8 mouse cellular contexts compared by ENCODE assay signal in the genomic region with DNA sequence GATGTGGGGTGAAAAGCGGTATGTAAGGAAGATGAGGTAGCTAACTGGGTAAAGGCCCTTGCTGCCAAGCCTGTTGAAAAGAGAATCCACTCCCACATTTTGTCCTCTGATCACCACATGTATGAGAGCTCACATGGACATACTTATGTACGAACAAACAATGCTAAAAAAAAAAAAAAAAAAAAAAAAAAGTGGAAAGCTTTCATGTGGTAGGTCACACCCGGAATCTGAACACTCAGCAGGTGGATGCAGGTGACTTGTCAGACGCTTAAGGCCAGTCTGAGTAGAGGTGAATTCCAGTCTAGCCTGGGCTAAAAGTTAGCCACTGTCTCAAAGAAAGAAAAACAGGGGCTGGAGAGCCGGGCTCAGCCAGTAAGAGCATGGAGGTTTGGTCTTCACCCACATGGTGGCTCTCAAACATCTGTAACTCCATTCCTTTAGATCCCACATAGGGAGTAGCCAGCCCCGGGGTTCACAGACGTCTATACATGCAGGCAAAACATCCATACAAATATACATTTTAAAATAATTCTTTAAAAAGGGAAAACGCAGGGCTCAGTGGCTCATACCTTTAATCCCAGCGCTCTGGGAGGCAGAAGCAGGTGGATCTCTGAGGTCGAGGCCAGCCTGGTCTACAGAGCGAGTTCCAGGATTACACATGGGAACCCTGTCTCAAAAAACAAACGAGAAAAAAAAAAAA. TPM values are rescaled to one million over a fixed set of nuclear protein-coding genes. Genes with fewer than 3 reads are reported as not detected.
A peak's percentile ranks its signal among the peaks of the same experiment; 100 is the strongest.
DNase-seq lines count a peak whose midpoint lies in the region; ATAC-seq and TF ChIP-seq lines count a peak whose summit lies in the region.

No protein-coding gene starts in this region.

- 42% methylated on average over 12 of the region's 12 CpGs for WGBS in heart, embryonic 11.5 days (ENCODE audit: insufficient replicate concordance)
- 41% methylated on average over 12 of the region's 12 CpGs for WGBS in forebrain, embryonic 14.5 days
- WGBS in liver, embryonic 14.5 days (ENCODE audit: insufficient replicate concordance) = 36% methylated on average over 12 of the region's 12 CpGs

- peaks cover 3% of the 10 kb centered on the region for H3K4me1 ChIP-seq in heart, embryonic 11.5 days (ENCODE audit: control insufficient read depth, insufficient read depth, low read length)
- H3K4me1 ChIP-seq in CH12.LX (ENCODE audit: control insufficient read depth in 1 of 2, insufficient read depth in 2 of 2) = peaks cover 22 to 46% of the 10 kb centered on the region in 2 experiments
- H3K4me1 ChIP-seq in forebrain, embryonic 14.5 days (ENCODE audit: control insufficient read depth, insufficient read depth, low read length) = no peaks in the 10 kb centered on the region
- H3K4me1 ChIP-seq in liver, embryonic 14.5 days (replicated peaks; ENCODE audit: control insufficient read depth in 2 of 2, insufficient read depth in 2 of 2, low read length in 1 of 2) = peaks cover 0 to 7% of the 10 kb centered on the region in 2 experiments; a peak in 2 of 4 replicates

- TF ChIP-seq EP300 in CH12.LX (IDR thresholded peaks at IDR 0.05; ENCODE audit: low read length) = no peak
- no peak for TF ChIP-seq EP300 in liver, embryonic 14.5 days (IDR thresholded peaks at IDR 0.05; ENCODE audit: low read depth)

- TF ChIP-seq POLR2A in CH12.LX (IDR thresholded peaks at IDR 0.05; ENCODE audit: low read depth, low read length) = no peak

- ATAC-seq in heart, embryonic 11.5 days (replicated peaks; ENCODE audit: insufficient number of reproducible peaks, low FRiP score, low TSS enrichment) = no peak
- peak; percentile 19; the same call in 1 of the 2 replicates for ATAC-seq in forebrain, embryonic 14.5 days
- ATAC-seq in liver, embryonic 14.5 days (ENCODE audit: insufficient read depth) = no peak
- ATAC-seq in granulocyte monocyte progenitor cell, adult 5-6 weeks (replicated peaks; ENCODE audit: poor library complexity, severe bottlenecking) = no peak

- no peaks in the 10 kb centered on the region for H3K9me3 ChIP-seq in heart, embryonic 11.5 days (replicated peaks; ENCODE audit: control insufficient read depth, low read length)
- no peaks in the 10 kb centered on the region for H3K9me3 ChIP-seq in CH12.LX (replicated peaks; ENCODE audit: low read length)
- H3K9me3 ChIP-seq in forebrain, embryonic 14.5 days (replicated peaks; ENCODE audit: control insufficient read depth, low read length) = no peaks in the 10 kb centered on the region
- no peaks in the 10 kb centered on the region for H3K9me3 ChIP-seq in liver, embryonic 14.5 days (ENCODE audit: control insufficient read depth, low read length)

- no peak for DNase-seq in heart, adult 9 months (ENCODE audit: low spot score in 2 of 2)
- DNase-seq in CH12.LX (ENCODE audit: extremely low read depth) = no peak
- DNase-seq in forebrain, embryonic 14.5 days (ENCODE audit: low spot score) = no peak
- no peak for DNase-seq in liver, embryonic 14.5 days (ENCODE audit: low read depth in 3 of 3, low spot score in 3 of 3)
- no peak for DNase-seq in urinary bladder, postnatal 14 days (ENCODE audit: low spot score)
- DNase-seq in gastrocnemius, adult 8-10 months (ENCODE audit: low spot score in 2 of 2) = no peak

- H3K36me3 ChIP-seq in heart, embryonic 11.5 days (ENCODE audit: control insufficient read depth, insufficient read depth, low read length) = no peaks in the 10 kb centered on the region
- H3K36me3 ChIP-seq in CH12.LX (replicated peaks in 1 of 2; ENCODE audit: control insufficient read depth in 1 of 2, insufficient read depth in 1 of 2, low read length in 1 of 2) = peaks cover 8 to 25% of the 10 kb centered on the region in 2 experiments
- no peaks in the 10 kb centered on the region for H3K36me3 ChIP-seq in forebrain, embryonic 14.5 days (ENCODE audit: control insufficient read depth, insufficient read depth, low read length)
- no peaks in the 10 kb centered on the region for H3K36me3 ChIP-seq in liver, embryonic 14.5 days (replicated peaks; ENCODE audit: control insufficient read depth, insufficient read depth, low read depth)

- TF ChIP-seq RAD21 in CH12.LX (IDR thresholded peaks at IDR 0.05; ENCODE audit: low read depth, low read length) = no peak

- in situ Hi-C loops in CH12.LX (cut with MboI; ENCODE audit: low pct_ligation_motif_present, low pct_unique_long_range_greater_than_20kb, low sequenced_read_pairs) = no loop called here

- dilution Hi-C loops in CH12.LX (cut with MboI; ENCODE audit: extremely low pct_ligation_motif_present, extremely low pct_unique_long_range_greater_than_20kb, low sequenced_read_pairs) = no loop called here

- peak overlapping the region; percentile 66; the same call in 1 of the 2 replicates for H3K4me3 ChIP-seq in heart, embryonic 11.5 days (ENCODE audit: low read depth, low read length)
- peak overlapping the region; percentile 65 to 100 (median 99) for H3K4me3 ChIP-seq in CH12.LX (replicated peaks in 1 of 3; ENCODE audit: low read depth in 2 of 3, low read length in 2 of 3, poor library complexity in 1 of 3)
- H3K4me3 ChIP-seq in forebrain, embryonic 14.5 days (ENCODE audit: low read depth, low read length) = peak overlapping the region; percentile 57; the same call in 1 of the 2 replicates
- H3K4me3 ChIP-seq in liver, embryonic 14.5 days (ENCODE audit: insufficient read depth in 1 of 2, low read depth in 2 of 2, low read length in 2 of 2) = peak overlapping the region; percentile 18 to 54; a peak in 3 of 4 replicates

- H3K9ac ChIP-seq in heart, embryonic 11.5 days (ENCODE audit: low read depth, low read length) = no peak overlapping the region
- peak overlapping the region; percentile 91; the same call in 1 of the 2 replicates for H3K9ac ChIP-seq in CH12.LX (ENCODE audit: insufficient read depth, low read depth)
- no peak overlapping the region for H3K9ac ChIP-seq in forebrain, embryonic 14.5 days (ENCODE audit: low read length)
- H3K9ac ChIP-seq in liver, embryonic 14.5 days (replicated peaks) = peak overlapping the region; percentile 28; the same call in 1 of the 2 replicates

- peak overlapping the region; percentile 92 for H3K4me2 ChIP-seq in heart, embryonic 11.5 days
- H3K4me2 ChIP-seq in CH12.LX (ENCODE audit: insufficient read depth, low read depth, poor library complexity, severe bottlenecking) = peak overlapping the region; percentile 76
- peak overlapping the region; percentile 90 for H3K4me2 ChIP-seq in forebrain, embryonic 14.5 days (ENCODE audit: low read length)
- peak overlapping the region; percentile 71 for H3K4me2 ChIP-seq in liver, embryonic 14.5 days (ENCODE audit: low read depth)

- H3K27ac ChIP-seq in heart, embryonic 11.5 days (ENCODE audit: low read depth, low read length) = no peak overlapping the region
- no peak overlapping the region for H3K27ac ChIP-seq in CH12.LX (ENCODE audit: insufficient read depth, low read depth)
- H3K27ac ChIP-seq in forebrain, embryonic 14.5 days (ENCODE audit: low read depth, low read length) = no peak overlapping the region
- H3K27ac ChIP-seq in liver, embryonic 14.5 days = no peak overlapping the region

- TF ChIP-seq CTCF in CH12.LX (conservative IDR thresholded peaks at IDR 0.05 in 1 of 2, IDR thresholded peaks at IDR 0.05 in 1 of 2; ENCODE audit: low read depth in 2 of 2, low read length in 2 of 2) = no peak
- TF ChIP-seq CTCF in liver, embryonic 14.5 days (IDR thresholded peaks at IDR 0.05; ENCODE audit: low read depth) = no peak

- peaks cover 3% of the 10 kb centered on the region; the same call in 1 of the 2 replicates for H3K27me3 ChIP-seq in heart, embryonic 11.5 days (ENCODE audit: control insufficient read depth, insufficient read depth, low read length)
- H3K27me3 ChIP-seq in CH12.LX (replicated peaks) = peaks cover 6% of the 10 kb centered on the region
- H3K27me3 ChIP-seq in forebrain, embryonic 14.5 days (replicated peaks; ENCODE audit: control insufficient read depth, insufficient read depth, low read length) = 0 out of 2 replicates have a peak, but pooled peaks cover 2% of the 10 kb centered on the region
- no peaks in the 10 kb centered on the region for H3K27me3 ChIP-seq in liver, embryonic 14.5 days (ENCODE audit: control insufficient read depth, insufficient read depth, low read length)

- no peaks in the 10 kb centered on the region for H3K79me2 ChIP-seq in CH12.LX (replicated peaks; ENCODE audit: control insufficient read depth, extremely low read depth, insufficient read depth, poor library complexity, severe bottlenecking)

RNA-seq across cellular contexts. Expression of a gene that starts 5.8 kb away (rescaled TPM):
- 18.2 and 18.6 TPM in 2 replicates for polyA plus RNA-seq in heart, embryonic 11.5 days (2014; fragmentation: Nextera tagmentation; extraction: Ambion mirVana)
- total RNA-seq in CH12.LX (2012; rRNA removed) = 54.4 and 70.4 TPM in 2 replicates
- total RNA-seq in CH12.LX (2014; rRNA removed) = 44.8 and 45.3 TPM in 2 replicates
- polyA plus RNA-seq in CH12.LX (2012; ENCODE audit: insufficient read length, low read depth) = 60.1 and 61.0 TPM in 2 replicates
- polyA plus RNA-seq in forebrain, embryonic 14.5 days (2014; fragmentation: Nextera tagmentation; extraction: Ambion mirVana) = 36.9 and 38.2 TPM in 2 replicates
- polyA plus RNA-seq in liver, embryonic 14.5 days (2012; rRNA removed) = 26.1 and 30.4 TPM in 2 replicates
- 39.8 and 47.3 TPM in 2 replicates for polyA plus RNA-seq in liver, embryonic 14.5 days (2014; fragmentation: Nextera tagmentation; extraction: Ambion mirVana)
- total RNA-seq in gastrocnemius, adult 8-10 months (2022) = 10 to 100 TPM in 3 of 4 experiments, 1 to 10 TPM in 1; 8.4 to 16.5 (median 11.7) TPM
- 34.6 and 40.6 TPM in 2 replicates for total RNA-seq in granulocyte monocyte progenitor cell, adult 5-6 weeks (2014; fragmentation: Nextera tagmentation)
- total RNA-seq in granulocyte monocyte progenitor cell, adult 5-6 weeks (2017) = 17.5 and 19.6 TPM in 2 replicates

RNA-seq across cellular contexts. Expression of a gene that starts 5.9 kb away (rescaled TPM):
- polyA plus RNA-seq in heart, embryonic 11.5 days (2014; fragmentation: Nextera tagmentation; extraction: Ambion mirVana) = 21.0 and 22.1 TPM in 2 replicates
- total RNA-seq in CH12.LX (2012; rRNA removed) = 42.3 and 50.2 TPM in 2 replicates
- total RNA-seq in CH12.LX (2014; rRNA removed) = 57.1 and 58.3 TPM in 2 replicates
- 63.2 and 73.6 TPM in 2 replicates for polyA plus RNA-seq in CH12.LX (2012; ENCODE audit: insufficient read length, low read depth)
- polyA plus RNA-seq in forebrain, embryonic 14.5 days (2014; fragmentation: Nextera tagmentation; extraction: Ambion mirVana) = 50.7 and 51.2 TPM in 2 replicates
- 8.6 and 15.8 TPM in 2 replicates for polyA plus RNA-seq in liver, embryonic 14.5 days (2012; rRNA removed)
- 14.7 and 16.1 TPM in 2 replicates for polyA plus RNA-seq in liver, embryonic 14.5 days (2014; fragmentation: Nextera tagmentation; extraction: Ambion mirVana)
- 10 to 100 TPM; 18.0 to 22.5 (median 20.7) TPM for total RNA-seq in gastrocnemius, adult 8-10 months (2022)
- 31.2 and 52.0 TPM in 2 replicates for total RNA-seq in granulocyte monocyte progenitor cell, adult 5-6 weeks (2014; fragmentation: Nextera tagmentation)
- total RNA-seq in granulocyte monocyte progenitor cell, adult 5-6 weeks (2017) = 40.7 and 67.6 TPM in 2 replicates

RNA-seq across cellular contexts. Expression of a gene that starts 20.4 kb away (rescaled TPM):
- 50.2 and 62.8 TPM in 2 replicates for polyA plus RNA-seq in heart, embryonic 11.5 days (2014; fragmentation: Nextera tagmentation; extraction: Ambion mirVana)
- total RNA-seq in CH12.LX (2012; rRNA removed) (180 and 187 TPM in 2 replicates), CH12.LX (2014; rRNA removed) (72.4 and 73.4 TPM in 2 replicates)
- polyA plus RNA-seq in CH12.LX (2012; ENCODE audit: insufficient read length, low read depth) = 200 and 210 TPM in 2 replicates
- polyA plus RNA-seq in forebrain, embryonic 14.5 days (2014; fragmentation: Nextera tagmentation; extraction: Ambion mirVana) = 20.7 and 21.4 TPM in 2 replicates
- polyA plus RNA-seq in liver, embryonic 14.5 days (2012; rRNA removed) = 15.5 and 18.7 TPM in 2 replicates
- polyA plus RNA-seq in liver, embryonic 14.5 days (2014; fragmentation: Nextera tagmentation; extraction: Ambion mirVana) = 37.7 and 37.9 TPM in 2 replicates
- total RNA-seq in gastrocnemius, adult 8-10 months (2022) = 1 to 10 TPM; 7.2 to 9.1 (median 8.4) TPM
- total RNA-seq in granulocyte monocyte progenitor cell, adult 5-6 weeks (2014; fragmentation: Nextera tagmentation) = 119 and 163 TPM in 2 replicates
- 91.6 and 103 TPM in 2 replicates for total RNA-seq in granulocyte monocyte progenitor cell, adult 5-6 weeks (2017)

RNA-seq across cellular contexts. Expression of a gene that starts 49.9 kb away (rescaled TPM):
- 28.1 and 28.8 TPM in 2 replicates for polyA plus RNA-seq in heart, embryonic 11.5 days (2014; fragmentation: Nextera tagmentation; extraction: Ambion mirVana)
- total RNA-seq in CH12.LX (2012; rRNA removed) (36.8 and 45.5 TPM in 2 replicates), CH12.LX (2014; rRNA removed) (49.9 and 52.5 TPM in 2 replicates)
- polyA plus RNA-seq in CH12.LX (2012; ENCODE audit: insufficient read length, low read depth) = 43.2 and 50.4 TPM in 2 replicates
- 57.1 and 61.4 TPM in 2 replicates for polyA plus RNA-seq in forebrain, embryonic 14.5 days (2014; fragmentation: Nextera tagmentation; extraction: Ambion mirVana)
- polyA plus RNA-seq in liver, embryonic 14.5 days (2012; rRNA removed) = 8.4 and 10.0 TPM in 2 replicates
- polyA plus RNA-seq in liver, embryonic 14.5 days (2014; fragmentation: Nextera tagmentation; extraction: Ambion mirVana) = 22.3 and 22.8 TPM in 2 replicates
- 1 to 10 TPM; 3.7 to 4.5 (median 4.0) TPM for total RNA-seq in gastrocnemius, adult 8-10 months (2022)
- total RNA-seq in granulocyte monocyte progenitor cell, adult 5-6 weeks (2014; fragmentation: Nextera tagmentation) = 16.0 and 17.3 TPM in 2 replicates
- total RNA-seq in granulocyte monocyte progenitor cell, adult 5-6 weeks (2017) = 3.4 and 7.5 TPM in 2 replicates

Comparison
In these comparisons a context has a peak if more than half of its experiments do, and no peak if none do; other contexts are left out.
1. H3K4me3 ChIP-seq: peak in every context shown above with its lines; median percentile 99 in CH12.LX; 66 in heart, embryonic 11.5 days; 57 in forebrain, embryonic 14.5 days; 36 in liver, embryonic 14.5 days.
2. H3K9ac ChIP-seq: peak in CH12.LX (single experiment) and liver, embryonic 14.5 days (single experiment); none in heart, embryonic 11.5 days (single experiment) and forebrain, embryonic 14.5 days (single experiment).
3. Peak in every context shown above with its lines, with median percentiles within 50 percentile points of each other: H3K4me2 ChIP-seq.